Mouse (Mus musculus) stomach, postnatal 0 days (tissue): ENCODE results near the gene Olfr370.

Experiments
- CTCF ChIP-seq: IDR thresholded peaks from 2 replicates; pipeline ENCODE4 v1.5.1; 2016; ENCODE audit warnings: antibody characterized with exemption, low read depth, mild to moderate bottlenecking, moderate library complexity
- EP300 ChIP-seq: optimal IDR thresholded peaks from 2 replicates; pipeline ENCODE3; 2016; ENCODE audit warnings: antibody characterized with exemption

DNA sequence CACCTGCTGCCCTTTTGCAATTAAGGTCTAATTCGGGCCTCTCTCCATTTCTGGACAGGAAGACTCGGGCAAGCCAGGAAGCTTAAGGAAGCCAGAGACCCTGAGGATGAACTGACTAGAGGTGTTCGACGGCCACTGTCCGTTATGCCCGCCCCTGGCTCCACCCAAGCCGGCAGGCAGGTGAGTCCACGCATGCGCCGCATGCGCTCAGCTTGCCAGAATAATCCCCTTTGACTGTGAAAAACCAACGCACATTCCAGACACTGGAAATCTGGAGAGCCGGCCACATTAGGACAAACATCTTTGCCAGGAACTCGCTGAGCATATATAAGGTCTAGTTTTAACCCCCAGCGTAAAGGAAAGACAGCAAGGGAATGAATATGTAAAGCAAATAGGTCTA, 47.7 kb downstream of the Olfr370 start:
- TF ChIP-seq CTCF: no peak
- TF ChIP-seq EP300: no peak
